8 mouse cellular contexts compared by ENCODE assay signal in genomic region chr4:103214925-103215820, GRCm38 (mm10). TPM values are rescaled to one million over a fixed set of nuclear protein-coding genes. Genes with fewer than 3 reads are reported as not detected.
DNase-seq lines count a peak whose midpoint lies in the region; ATAC-seq and TF ChIP-seq lines count a peak whose summit lies in the region.

Gene Slc35d1, minus strand, starts transcription at chr4:103215164.

- peak; percentile 91 for ATAC-seq in embryonic facial prominence, embryonic 13.5 days (ENCODE audit: insufficient number of reproducible peaks, insufficient read depth, low FRiP score, low TSS enrichment, low read depth)
- ATAC-seq in limb, embryonic 15.5 days (ENCODE audit: insufficient number of reproducible peaks, low FRiP score, low TSS enrichment, low read depth) = peak; percentile 86
- peak; percentile 91 for ATAC-seq in midbrain, postnatal 0 days (ENCODE audit: low FRiP score)

- peaks cover 8% of the 10 kb centered on the region; the same call in 1 of the 2 replicates for H3K36me3 ChIP-seq in embryonic facial prominence, embryonic 13.5 days
- peaks cover 9% of the 10 kb centered on the region for H3K36me3 ChIP-seq in limb, embryonic 15.5 days
- H3K36me3 ChIP-seq in midbrain, postnatal 0 days (ENCODE audit: insufficient read depth, low read length) = no peaks in the 10 kb centered on the region

- WGBS in embryonic facial prominence, embryonic 13.5 days = 3% methylated on average over 70 of the region's 70 CpGs
- WGBS in limb, embryonic 15.5 days = 4% methylated on average over 32 of the region's 70 CpGs
- 2% methylated on average over 57 of the region's 70 CpGs for WGBS in midbrain, postnatal 0 days

- TF ChIP-seq CTCF in midbrain, postnatal 0 days (IDR thresholded peaks at IDR 0.05) = peak; percentile 49

- no peaks in the 10 kb centered on the region for H3K27me3 ChIP-seq in embryonic facial prominence, embryonic 13.5 days
- H3K27me3 ChIP-seq in limb, embryonic 15.5 days = no peaks in the 10 kb centered on the region
- H3K27me3 ChIP-seq in midbrain, postnatal 0 days (ENCODE audit: insufficient read depth, low read length) = no peaks in the 10 kb centered on the region

- H3K9ac ChIP-seq in embryonic facial prominence, embryonic 13.5 days = peak within 1 kb of the TSS; percentile 98
- peak within 1 kb of the TSS; percentile 99 for H3K9ac ChIP-seq in limb, embryonic 15.5 days
- H3K9ac ChIP-seq in midbrain, postnatal 0 days (replicated peaks; ENCODE audit: low read length, poor library complexity, severe bottlenecking) = peak within 1 kb of the TSS; percentile 99

- peaks cover 29% of the 10 kb centered on the region for H3K4me1 ChIP-seq in embryonic facial prominence, embryonic 13.5 days
- H3K4me1 ChIP-seq in limb, embryonic 15.5 days = peaks cover 5% of the 10 kb centered on the region; the same call in 1 of the 2 replicates
- H3K4me1 ChIP-seq in midbrain, postnatal 0 days (ENCODE audit: insufficient read depth, low read length) = peaks cover 3% of the 10 kb centered on the region; the same call in 1 of the 2 replicates

- H3K4me2 ChIP-seq in embryonic facial prominence, embryonic 13.5 days = peak within 1 kb of the TSS; percentile 72
- H3K4me2 ChIP-seq in limb, embryonic 15.5 days = peak within 1 kb of the TSS; percentile 61
- H3K4me2 ChIP-seq in midbrain, postnatal 0 days (ENCODE audit: low read depth, low read length, poor library complexity, severe bottlenecking) = peak within 1 kb of the TSS; percentile 73

- H3K4me3 ChIP-seq in embryonic facial prominence, embryonic 13.5 days = peak within 1 kb of the TSS; percentile 92
- H3K4me3 ChIP-seq in limb, embryonic 15.5 days = peak within 1 kb of the TSS; percentile 90
- peak within 1 kb of the TSS; percentile 86 for H3K4me3 ChIP-seq in midbrain, postnatal 0 days (ENCODE audit: low read depth, low read length)

- DNase-seq in A20 (ENCODE audit: low read depth, low spot score) = peak; percentile 88
- DNase-seq in adrenal gland, postnatal 36 days = peak; percentile 80 to 86
- DNase-seq in heart, adult 8-10 months (ENCODE audit: low spot score) = peak; percentile 47
- DNase-seq in kidney, adult 9 months = peak; percentile 91
- DNase-seq in midbrain, postnatal 0 days (ENCODE audit: low spot score) = peak; percentile 88
- DNase-seq in spleen, postnatal 36 days (ENCODE audit: low spot score in 2 of 2) = peak; percentile 65 to 67

- H3K27ac ChIP-seq in embryonic facial prominence, embryonic 13.5 days = peak within 1 kb of the TSS; percentile 99
- H3K27ac ChIP-seq in limb, embryonic 15.5 days = peak within 1 kb of the TSS; percentile 99
- peak within 1 kb of the TSS; percentile 99 for H3K27ac ChIP-seq in midbrain, postnatal 0 days (ENCODE audit: low read depth, low read length)

- no peaks in the 10 kb centered on the region for H3K9me3 ChIP-seq in embryonic facial prominence, embryonic 13.5 days
- H3K9me3 ChIP-seq in limb, embryonic 15.5 days = no peaks in the 10 kb centered on the region
- H3K9me3 ChIP-seq in midbrain, postnatal 0 days (ENCODE audit: low read length) = no peaks in the 10 kb centered on the region

RNA-seq across cellular contexts. Expression of gene Slc35d1, which starts in this region (rescaled TPM):
- 10 to 100 TPM; 16.0 to 17.0 TPM for total RNA-seq in adrenal gland, postnatal 36 days (2021)
- 12.9 and 18.1 TPM in 2 replicates for polyA plus RNA-seq in embryonic facial prominence, embryonic 13.5 days (2015; fragmentation: Nextera tagmentation; extraction: Ambion mirVana)
- 1 to 10 TPM; 6.6 to 9.8 (median 8.6) TPM for total RNA-seq in heart, adult 8-10 months (2022)
- polyA plus RNA-seq in limb, embryonic 15.5 days (2015; fragmentation: Nextera tagmentation; extraction: Ambion mirVana) = 9.9 and 11.4 TPM in 2 replicates
- 2.7 and 4.3 TPM in 2 replicates for total RNA-seq in midbrain, postnatal 0 days (2014; rRNA removed)
- polyA plus RNA-seq in midbrain, postnatal 0 days (2015; fragmentation: Nextera tagmentation; extraction: Ambion mirVana) = 4.7 and 5.0 TPM in 2 replicates

Comparison
In these comparisons a context has a peak if more than half of its experiments do, and no peak if none do; other contexts are left out.
1. Peak in every context shown above with its lines: DNase-seq, ATAC-seq, H3K4me3 ChIP-seq and H3K27ac ChIP-seq.